Mouse (Mus musculus): Measurements from ENCODE around the gene Birc6. TPM values are rescaled to one million over a fixed set of nuclear protein-coding genes. Genes with fewer than 3 reads are reported as not detected.
"Not testable (repeated sequence)": the region's sequence is repeated elsewhere in the genome, so short reads cannot be mapped to it uniquely, and the experiment has no call there.

Gene Birc6
- total RNA-seq, 2 experiments from 2014 or later, result 168 to 170 TPM

DNA sequence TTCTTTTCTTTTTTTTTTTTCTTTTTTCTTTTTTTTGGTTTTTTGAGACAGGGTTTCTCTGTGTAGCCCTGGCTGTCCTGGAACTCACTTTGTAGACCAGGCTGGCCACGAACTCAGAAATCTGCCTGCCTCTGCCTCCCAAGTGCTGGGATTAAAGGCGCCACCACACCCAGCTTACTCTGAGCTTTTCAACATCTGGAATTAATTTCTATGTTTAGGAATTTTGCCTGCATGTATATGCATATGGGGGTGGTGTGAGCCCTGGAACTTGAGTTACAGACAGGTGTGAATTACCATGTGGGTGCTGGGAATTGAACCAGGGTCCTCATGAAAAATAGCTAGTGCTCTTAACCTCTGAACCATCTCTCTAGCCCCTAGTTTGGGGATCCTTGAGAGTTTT is 173.6 kb downstream of the Birc6 start:
- intact Hi-C loops (cut with DNase I); DNase-seq: not testable (repeated sequence)

DNA sequence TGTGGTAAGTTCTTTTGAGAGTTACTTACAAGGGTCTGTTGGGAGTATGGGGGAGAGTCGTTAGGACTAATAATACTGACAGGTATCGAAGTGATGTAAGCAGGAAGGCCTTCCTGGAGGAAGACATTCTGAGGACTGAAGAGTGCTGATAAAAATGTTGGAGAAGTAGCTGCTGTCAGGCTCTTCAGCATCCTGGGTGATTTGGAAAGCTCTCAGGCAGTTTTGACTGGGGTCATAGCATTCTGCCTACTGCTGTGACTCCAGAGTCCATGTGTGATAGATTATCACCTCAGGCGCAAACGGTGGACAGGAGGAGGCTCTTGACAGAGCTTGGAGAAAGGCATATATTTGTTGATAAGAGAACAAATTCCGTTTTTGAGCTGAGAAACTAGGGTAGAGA is 177.4 kb downstream of the Birc6 start:
- intact Hi-C loops (cut with DNase I), result no loop called here

DNA sequence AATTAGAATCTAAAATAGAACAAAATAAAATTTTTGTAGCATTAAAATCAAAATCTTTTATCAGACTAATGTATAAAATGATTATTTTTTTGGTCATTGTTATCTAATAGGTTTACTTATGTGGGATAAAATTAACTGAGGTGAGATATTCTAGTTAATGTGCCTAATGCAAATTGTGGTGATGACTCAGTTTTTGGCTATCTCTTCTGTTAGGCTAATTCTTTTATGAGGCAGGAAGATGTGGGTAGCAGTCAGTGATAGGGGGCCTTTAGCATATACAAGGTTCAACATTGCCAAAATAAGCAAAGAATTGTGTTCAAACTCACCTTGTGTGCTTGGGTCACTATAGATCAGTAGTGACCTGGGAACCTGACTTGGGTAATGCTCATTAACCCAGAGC is 178.5 kb downstream of the Birc6 start:
- no peak for DNase-seq
- intact Hi-C loops (cut with DNase I), result no loop called here

More for the DNA sequence above, 177.4 kb downstream of the Birc6 start:
- DNase-seq, result no peak

DNA sequence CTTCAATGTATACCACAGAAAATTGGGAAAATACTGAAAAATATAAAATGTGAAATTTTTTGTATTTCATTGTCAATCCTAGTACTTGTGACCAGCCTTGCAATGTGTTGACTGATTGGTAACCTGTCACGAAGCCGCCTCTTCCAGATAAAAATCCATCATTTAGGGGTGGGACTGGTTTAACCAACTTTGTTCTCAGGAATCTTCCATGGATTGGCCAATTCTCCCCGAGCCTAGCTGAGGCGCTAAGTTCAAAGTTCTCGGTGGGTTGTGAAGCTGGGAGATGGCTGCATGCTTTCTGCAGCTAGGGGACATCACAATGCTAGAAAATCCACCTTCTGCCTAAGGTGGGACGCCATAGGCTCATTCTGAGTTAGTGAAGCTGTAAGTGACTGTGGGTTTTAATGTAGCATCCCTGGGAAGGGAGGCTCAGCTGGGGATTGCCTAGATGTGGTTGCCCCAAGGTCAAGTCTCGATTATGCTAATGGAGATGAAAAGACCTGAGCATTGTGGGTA is 179.6 kb downstream of the Birc6 start:
- no peak for DNase-seq
- intact Hi-C loops (cut with DNase I), result no loop called here

DNA sequence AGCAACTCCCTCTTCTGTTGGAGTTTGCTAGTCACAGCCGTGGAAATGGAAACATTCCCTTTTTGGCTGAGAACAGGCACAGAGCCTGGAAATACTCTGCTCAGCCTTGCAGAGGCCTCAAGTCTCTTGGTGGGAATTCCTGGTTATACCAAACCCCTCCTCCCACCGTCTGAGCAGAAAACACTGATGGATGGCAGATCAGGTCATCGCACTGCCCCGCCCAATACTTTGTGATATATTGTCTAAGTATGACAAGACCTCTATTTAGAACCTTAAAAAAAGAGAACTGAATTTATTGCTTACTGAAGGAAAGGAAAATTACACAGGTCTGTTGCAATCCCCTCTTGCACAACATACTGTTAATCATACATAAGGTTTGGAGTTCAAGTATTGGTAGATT is 182.6 kb downstream of the Birc6 start:
- intact Hi-C loops (cut with DNase I), result no loop called here
- no peak for DNase-seq

DNA sequence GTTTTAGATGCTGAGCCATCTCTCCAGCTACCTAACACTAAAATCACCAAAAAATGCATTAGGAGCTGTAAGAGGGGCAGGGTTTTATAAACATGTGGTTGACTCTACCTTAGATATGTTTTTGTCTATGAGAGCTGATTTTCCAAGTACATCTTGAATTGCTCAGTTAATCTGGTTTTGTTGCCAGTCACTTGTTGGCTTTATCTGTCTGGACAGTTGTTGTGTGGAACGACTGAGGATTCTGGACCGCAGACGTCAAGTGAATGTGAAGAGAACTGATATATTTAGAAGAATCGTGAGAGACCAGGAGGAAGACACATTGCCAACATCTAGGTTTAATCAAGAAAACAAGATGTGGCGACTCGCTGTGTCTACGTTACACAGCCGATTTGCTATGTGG is 183.5 kb downstream of the Birc6 start:
- intact Hi-C loops (cut with DNase I), result no loop called here
- DNase-seq, result no peak

DNA sequence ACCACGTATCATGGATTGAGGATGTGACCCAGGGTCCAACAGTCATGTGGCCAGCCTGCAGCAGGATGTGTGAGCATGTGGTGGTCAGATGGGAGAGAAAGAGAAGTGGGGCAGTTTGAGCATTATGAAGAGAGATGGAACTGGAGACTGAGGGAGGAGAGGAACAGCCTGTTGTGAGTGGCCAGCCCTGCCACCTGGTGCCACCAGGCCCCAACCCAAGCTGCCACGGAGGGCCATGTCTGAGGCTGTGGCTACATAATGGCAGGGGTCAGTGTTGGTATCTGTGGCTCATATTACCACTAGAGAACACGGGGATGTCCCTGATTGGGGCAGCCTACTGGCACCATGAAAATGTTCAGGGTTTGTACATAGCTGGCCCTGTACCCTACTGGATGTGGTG is 187.0 kb downstream of the Birc6 start:
- intact Hi-C loops (cut with DNase I), result no loop called here
- no peak for DNase-seq

DNA sequence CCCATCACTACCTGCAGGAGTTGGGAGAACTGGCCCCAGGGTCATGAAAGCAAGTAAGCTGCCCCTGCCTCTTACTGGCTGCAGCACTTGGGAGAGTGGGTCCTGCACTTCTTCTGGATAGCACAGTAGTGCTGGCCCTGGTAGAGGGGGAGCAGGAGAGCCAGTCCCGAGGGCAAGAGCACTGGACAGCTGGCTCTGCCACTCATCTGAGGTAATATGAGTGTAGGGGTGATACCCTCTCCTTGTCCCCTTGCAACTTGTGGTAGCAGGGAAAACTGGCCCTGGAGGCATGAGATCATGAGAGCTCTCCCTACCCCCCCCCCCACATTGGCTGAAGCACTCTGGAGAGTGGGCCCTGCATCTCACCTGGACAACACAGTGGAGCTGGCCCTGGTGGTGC is 187.6 kb downstream of the Birc6 start:
- DNase-seq, result no peak
- intact Hi-C loops (cut with DNase I), result no loop called here

DNA sequence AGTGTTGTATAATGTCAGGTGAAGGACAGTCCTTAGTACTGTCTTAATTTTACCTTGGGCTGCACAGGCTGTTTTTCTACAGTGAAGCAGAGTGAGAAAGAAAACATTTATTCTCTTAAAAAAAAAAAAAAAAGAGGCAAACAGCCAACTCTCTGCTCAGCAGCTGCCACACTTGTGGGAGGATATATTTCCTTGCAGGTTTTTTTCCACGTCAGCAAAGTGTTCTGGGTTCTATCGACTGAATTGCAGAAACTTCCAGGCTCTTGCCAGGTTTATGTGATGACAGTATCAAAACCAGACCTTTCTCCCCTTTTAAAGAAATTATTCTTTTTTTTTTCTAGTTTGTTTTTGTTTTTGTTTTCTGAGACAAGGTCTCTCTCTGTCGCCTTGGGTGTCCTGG is 188.5 kb downstream of the Birc6 start:
- intact Hi-C loops (cut with DNase I), result no loop called here
- no peak for DNase-seq

DNA sequence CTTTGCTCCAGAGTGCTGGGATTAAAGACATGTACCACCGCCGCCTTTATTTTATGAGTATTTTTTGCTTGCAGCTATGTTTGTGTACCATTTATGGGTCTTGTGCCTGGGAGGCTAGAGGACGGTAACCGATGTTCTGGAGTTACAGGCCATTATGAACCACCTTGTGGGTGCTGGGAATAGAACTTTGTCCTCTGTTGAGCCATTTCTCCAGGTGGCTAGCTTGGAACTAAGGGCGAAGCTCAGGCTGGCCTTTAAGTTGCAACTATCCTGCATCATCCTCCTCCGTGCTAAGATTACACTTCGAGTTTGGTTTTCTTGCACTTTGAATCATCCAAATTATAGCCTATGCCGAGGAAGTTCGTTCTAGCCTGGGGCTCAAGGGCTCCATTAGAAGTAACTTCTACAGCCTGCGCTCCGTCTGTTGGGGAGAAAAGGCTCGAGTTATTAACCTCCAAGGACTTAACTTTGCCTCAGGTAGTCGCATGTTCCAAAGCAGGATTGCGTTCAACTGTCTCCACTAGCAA is 189.1 kb downstream of the Birc6 start:
- no peak for DNase-seq
- intact Hi-C loops (cut with DNase I), result no loop called here

DNA sequence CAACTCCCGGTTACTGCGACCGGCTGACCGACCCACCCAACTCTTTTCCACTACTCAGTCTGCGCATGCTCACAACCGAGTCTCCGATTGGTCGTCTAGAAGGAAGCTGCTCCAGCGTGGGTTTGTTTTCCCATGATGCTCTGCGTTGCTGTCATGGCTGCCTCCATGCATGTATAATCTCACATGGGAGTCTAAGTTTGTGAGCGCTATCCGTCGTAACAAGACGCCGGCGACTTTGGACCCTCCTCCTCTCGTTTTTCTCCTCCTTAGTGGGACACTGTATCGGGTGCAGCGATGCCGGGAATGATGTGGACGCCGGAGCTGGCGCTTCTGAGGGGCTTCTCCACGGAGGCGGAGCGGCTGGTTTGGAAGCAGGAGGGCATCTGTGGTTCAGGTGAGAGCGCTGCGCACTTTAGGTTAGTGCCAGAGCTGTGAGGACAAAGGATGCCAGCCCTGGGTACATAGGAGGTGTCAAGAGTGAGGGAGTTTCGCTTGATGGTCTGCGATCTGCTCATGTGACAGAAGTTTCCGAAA is 189.6 kb downstream of the Birc6 start, which contains the start of gene Ttc27:
Gene Ttc27 (plus strand): TSS at position 115 of the 534 bp plus-strand sequence.
- intact Hi-C loops (cut with DNase I), result no loop called here
- peak; percentile 97 for DNase-seq

DNA sequence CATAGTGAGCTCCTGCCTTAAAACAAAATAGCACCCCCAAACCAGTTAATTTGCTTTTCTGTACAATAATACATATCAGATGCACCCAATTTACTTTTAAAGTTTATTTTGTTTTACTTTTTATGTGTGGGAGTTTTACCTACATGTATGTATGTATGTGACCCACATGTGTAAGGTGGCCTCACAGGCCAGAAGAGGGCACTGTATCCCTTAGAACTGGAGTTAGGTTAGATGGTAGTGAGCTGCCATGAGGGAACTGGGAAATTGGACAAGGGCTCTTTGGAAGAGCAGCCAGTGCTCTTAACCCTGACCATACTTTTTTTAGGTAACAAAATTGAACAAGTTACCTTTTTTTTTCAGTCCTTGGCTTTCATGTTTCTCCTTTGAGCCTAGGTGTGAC is 204.8 kb downstream of the Birc6 start:
- DNase-seq, result no peak
- intact Hi-C loops (cut with DNase I), result no loop called here

DNA sequence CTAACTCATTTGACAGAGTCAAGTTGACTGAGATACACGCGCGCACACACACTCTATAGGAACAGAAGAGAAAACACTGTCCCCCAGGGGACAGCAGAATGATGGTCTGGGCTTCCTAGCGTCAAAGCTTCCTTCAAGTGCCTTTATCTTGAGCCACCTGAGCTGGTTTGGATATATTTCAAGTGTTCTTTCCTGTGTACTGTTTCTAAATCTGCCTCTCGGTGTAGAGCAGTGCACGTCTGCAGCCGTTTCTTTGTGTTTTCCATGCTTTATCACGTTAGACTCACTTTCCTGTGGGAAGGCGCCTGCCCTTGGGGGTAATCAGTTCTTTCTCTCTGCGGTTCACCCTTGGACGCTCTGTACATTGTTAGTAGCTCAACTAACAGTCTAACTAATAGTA is 207.3 kb downstream of the Birc6 start:
- no peak for DNase-seq
- intact Hi-C loops (cut with DNase I), result no loop called here

DNA sequence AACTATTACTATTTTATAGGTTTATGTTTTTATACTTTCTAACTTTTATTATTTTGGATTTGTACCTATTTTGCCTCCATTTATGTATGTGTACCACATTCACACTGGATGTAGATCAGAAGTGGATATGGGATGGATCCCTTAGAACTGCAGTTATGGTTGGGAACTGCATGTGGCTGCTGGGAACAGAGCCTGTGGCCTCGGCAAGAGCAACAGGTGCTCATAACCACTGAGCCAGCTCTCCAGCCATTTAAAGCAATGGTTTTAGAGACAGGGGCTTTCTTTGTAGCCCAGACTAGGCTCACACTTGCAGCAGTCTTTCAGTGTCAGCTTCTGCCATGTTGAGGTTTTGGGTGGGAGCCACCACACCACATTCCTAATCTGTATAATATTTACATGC is 221.6 kb downstream of the Birc6 start:
- intact Hi-C loops (cut with DNase I), result no loop called here
- no peak for DNase-seq

DNA sequence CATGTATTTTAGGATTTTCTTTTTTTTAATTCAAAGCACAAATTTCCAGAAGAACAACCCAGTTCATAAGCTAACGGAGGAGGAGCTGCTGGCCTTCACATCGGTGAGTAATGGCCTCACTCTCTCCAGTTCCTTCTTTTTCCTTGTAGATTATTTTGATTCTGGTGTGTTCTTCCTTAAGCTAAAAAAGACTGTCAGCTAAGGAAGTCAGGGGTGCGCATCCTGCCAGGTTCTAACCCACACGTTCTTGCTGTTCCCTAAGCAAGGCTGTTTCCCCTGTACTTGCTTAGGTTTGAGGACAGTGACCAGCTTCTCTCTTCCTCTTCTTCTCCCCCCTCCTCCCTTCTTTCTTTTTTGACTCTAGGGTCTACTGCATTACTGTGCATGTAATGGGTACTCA is 222.9 kb downstream of the Birc6 start:
- intact Hi-C loops (cut with DNase I), result no loop called here
- DNase-seq, result no peak

Other genes with a start within 250 kb of the Birc6 start
- gene Memo1, start 232.8 kb upstream of the Birc6 start, total RNA-seq (2021), result 10 to 100 TPM; 72.2 to 80.8 TPM
- gene Dpy30, start 204.4 kb upstream of the Birc6 start, total RNA-seq (2021), result 10 to 100 TPM; 73.7 to 74.0 TPM
- gene Spast, start 189.3 kb upstream of the Birc6 start, total RNA-seq (2021), result 100 to 1,000 TPM; 131 to 141 TPM
- 10 to 100 TPM; 15.8 to 19.6 TPM for gene Slc30a6, start 132.7 kb upstream of the Birc6 start, total RNA-seq (2021)
- gene Nlrc4, start 69.2 kb upstream of the Birc6 start, total RNA-seq (2021), result under 1 TPM; 0.10 to 0.18 TPM
- 10 to 100 TPM; 40.2 to 40.9 TPM for gene Yipf4, start 38.8 kb upstream of the Birc6 start, total RNA-seq (2021)
- gene Ttc27, start 189.4 kb downstream of the Birc6 start, total RNA-seq (2021), result 10 to 100 TPM; 25.8 to 26.3 TPM

All from left cerebral cortex, postnatal 4 days (tissue).